Mouse (Mus musculus): ENCODE results near the gene Gfpt1.
A peak's percentile ranks its signal among the peaks of the same experiment; 100 is the strongest.
"Not testable (repeated sequence)": the region's sequence is repeated elsewhere in the genome, so short reads cannot be mapped to it uniquely, and the experiment has no call there.

Gene Gfpt1

DNA sequence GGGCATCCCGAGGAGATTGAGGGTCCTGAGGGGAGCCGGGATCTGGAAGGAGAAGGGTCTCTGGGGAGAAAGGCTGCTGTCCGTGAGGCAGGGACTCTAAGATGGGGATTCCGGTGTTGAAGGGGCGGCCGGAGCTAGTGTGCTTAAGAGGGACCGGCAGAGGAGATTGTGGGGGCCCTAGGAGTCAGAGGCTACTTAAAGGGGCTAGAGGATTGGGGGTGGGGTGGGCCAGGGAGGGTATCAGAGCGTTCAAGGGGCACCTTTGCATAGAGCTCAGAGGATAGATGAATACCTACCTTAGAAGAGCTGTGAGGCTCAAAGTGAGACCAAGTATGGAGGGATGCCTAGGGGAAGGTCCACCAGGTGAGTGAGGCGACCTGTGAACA is 478 bp downstream of the Gfpt1 start:
- DNase-seq: no peak

DNA sequence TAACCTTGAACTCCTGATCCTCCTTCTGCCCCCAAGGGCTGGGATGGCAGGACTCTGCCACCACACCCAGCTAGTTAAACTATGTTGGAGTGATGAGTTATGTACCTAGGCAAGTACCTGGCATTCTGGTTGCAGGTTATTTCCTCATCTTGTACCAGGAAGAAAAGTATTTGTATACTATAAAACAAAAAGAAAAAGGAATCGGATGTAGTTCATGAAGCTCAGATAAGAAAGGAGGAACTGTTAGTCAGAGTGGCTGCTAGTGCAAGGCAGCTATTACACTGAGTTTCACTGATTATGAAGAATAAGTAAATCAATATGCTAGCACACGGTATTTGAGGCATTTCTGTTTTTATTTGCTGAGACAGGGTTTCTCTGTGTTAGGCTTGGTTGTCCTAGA is 2.2 kb downstream of the Gfpt1 start:
- DNase-seq: no peak

DNA sequence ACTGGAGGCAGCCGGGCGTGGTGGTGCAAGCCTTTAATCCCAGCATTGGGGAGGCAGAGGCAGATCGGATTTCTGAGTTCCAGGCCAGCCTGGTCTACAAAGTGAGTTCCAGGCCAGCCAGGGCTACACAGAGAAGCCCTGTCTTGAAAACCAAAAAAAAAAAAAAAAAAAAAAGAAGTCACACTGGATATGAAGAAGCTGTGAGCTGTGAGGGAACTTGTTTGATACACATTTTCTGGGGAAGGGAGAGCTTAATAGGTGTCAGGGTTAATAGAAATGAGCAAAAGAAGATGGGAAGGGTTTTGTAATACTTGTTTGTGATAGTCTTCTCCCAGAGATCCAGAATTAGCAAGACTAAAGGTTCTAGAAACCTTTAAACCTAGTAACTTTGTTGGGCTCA is 2.9 kb downstream of the Gfpt1 start:
- DNase-seq: no peak

GRCm38 (mm10) chr6:87048712-87049111 is 6.1 kb downstream of the Gfpt1 start:
- not testable (repeated sequence) for DNase-seq

DNA sequence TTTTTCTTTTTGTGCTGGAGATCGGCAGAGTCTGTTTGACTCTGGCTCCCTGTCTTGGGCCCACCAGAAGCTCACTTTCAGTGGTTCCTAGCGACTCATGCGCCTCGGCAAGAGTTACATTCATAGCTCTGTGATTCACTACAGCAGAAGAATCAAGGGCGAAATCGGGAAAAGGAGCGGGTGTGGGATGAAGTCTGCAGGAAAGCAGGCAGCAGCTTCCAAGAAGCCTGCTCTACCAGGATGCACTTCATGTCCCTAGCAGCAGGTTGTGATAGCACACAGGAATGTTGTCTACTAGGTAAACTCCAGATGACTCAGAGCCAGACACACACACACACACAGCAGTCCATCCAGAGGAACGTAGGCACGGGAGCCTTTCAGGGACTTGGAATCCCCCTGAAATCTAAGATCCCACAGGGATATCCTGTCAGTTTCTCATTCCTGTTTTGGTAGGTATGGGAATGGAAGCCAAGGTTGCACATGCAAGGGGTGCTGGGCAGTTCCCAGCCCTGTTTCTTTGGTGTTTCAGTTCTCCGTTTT is 9.3 kb downstream of the Gfpt1 start:
- DNase-seq: no peak

DNA sequence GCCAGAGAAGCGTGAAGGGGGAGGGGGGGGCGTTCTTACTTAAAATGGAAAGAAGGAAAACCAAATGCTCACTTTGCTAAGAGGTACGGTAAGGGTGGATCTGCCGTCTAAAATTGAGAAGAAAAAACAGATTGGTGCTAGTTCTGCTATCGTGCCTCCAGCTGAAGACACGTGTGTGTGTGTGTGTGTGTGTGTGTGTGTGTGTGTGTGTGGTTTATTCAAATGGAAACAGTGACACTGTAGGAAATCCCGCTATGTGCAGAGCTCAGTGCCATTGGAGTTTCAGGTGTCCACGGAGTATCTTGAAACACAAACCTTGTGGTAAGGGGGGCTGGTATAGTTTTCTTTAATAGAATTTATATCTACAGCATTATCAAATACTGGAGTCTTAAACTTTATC is 11.5 kb downstream of the Gfpt1 start:
- DNase-seq: no peak

- no peak for DNase-seq
Observed at GRCm38 (mm10) chr6:87059754-87060153, 17.1 kb downstream of the Gfpt1 start.

DNA sequence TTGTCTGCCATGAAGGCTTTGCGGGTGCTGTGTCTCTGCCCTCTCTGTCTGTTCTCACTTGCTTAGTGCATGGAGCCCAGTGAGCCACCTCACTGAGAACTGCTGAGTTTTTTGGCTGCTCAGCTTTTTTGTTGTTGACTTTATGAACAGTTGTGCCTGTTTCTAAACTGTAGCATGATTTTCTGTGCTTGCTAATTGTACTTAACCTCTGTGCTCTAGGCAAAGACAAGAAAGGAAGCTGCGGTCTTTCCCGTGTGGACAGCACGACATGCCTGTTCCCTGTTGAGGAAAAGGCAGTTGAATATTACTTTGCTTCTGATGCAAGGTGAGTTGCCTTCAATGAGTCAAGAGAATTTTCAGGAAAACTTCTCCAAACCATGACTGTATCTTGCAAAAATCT is 20.9 kb downstream of the Gfpt1 start:
- DNase-seq: no peak

DNA sequence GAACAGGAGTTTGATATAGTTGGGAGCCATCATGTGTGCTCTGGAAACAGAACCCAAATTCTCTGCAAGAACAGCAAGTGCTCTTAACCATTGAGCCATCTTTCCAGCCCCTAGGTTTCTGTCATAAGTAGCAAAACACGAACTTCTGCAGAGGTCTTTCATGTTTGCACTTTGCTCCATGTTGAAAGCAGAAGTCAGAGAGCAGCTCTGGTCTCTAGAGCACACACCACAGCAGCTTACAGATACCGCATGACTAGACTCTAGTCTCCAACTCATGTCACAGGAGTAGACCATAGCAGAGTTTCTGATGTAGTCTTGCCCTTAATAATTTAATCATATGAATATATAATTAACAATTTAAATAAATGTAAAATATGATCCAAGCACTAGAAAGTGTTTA is 25.6 kb downstream of the Gfpt1 start:
- no peak for DNase-seq

DNA sequence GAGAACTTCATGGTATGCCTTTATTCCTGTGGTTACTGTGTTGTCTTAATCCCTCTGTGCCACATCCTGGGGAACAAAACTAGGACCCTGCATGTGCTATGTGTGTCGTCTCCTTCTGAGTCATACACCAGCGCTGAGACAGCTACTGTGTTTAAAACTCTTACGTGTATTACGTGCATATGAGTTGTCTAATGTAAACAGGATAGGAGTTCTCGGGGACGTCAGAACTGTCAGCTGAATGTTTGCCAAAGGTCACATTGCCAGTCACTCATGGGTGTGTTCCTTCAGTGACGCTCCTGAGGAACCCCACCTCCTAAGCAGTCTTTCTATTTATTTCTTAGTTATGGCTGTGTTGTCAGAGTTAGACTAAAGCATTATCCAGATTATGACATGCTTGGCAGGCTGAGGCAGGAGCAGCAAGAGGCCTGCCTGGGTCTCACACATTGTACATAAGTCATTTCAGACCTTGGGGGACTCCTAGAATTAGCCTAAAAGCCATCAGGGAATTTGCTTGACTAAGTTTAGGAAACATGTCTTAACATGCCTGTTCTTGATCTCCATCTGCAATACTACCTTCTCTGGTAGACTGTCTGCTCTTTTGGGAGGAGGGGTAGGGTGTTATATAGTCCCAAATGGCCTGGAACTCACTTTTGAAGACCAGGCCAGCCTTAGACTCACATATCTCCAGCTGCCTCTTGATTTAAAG is 26.7 kb downstream of the Gfpt1 start:
- DNase-seq: no peak

DNA sequence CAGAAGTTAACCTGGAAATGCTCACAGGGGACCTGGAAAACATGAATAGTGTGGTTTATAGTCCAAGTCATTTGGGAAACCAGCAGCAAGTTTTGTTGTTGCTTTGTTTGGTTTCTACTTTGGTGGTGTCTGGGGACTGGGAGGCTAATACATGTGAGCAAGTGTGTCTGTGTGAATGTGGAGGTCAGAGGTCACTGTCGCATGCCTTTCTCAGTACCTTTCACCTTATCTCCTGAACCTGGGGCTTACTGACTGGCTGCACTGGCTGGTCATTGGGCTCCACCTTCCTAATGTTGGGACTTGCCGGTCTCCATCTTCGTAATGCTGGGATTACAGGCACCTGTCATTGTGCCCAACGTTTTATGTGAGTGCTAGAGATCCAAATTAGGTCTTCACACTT is 28.0 kb downstream of the Gfpt1 start:
- DNase-seq: no peak

- no peak for DNase-seq
Observed at GRCm38 (mm10) chr6:87072759-87073158, 30.1 kb downstream of the Gfpt1 start.

GRCm38 (mm10) chr6:87075092-87075685 is 32.5 kb downstream of the Gfpt1 start:
- no peak for DNase-seq

DNA sequence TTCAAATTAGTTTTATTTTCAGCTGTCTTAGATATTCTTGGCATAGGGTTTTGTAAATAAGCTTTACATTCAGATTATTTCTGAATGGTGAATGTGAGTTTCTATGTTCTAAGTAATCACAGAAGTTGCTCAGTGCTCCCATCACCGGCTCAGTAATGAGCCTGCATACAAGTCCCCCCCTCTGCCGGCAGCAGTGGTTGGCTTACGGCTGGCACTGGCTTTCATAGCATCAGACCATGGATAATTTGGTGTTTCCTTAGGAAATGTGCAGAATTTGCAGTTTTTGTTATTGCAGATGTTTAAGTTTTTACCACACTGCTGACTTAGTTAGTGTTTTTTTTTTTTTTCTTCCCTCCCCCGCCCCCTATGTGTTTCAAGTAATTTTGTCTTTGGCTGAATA is 36.8 kb downstream of the Gfpt1 start:
- no peak for DNase-seq

GRCm38 (mm10) chr6:87085026-87085425 is 42.4 kb downstream of the Gfpt1 start:
- no peak for DNase-seq

DNA sequence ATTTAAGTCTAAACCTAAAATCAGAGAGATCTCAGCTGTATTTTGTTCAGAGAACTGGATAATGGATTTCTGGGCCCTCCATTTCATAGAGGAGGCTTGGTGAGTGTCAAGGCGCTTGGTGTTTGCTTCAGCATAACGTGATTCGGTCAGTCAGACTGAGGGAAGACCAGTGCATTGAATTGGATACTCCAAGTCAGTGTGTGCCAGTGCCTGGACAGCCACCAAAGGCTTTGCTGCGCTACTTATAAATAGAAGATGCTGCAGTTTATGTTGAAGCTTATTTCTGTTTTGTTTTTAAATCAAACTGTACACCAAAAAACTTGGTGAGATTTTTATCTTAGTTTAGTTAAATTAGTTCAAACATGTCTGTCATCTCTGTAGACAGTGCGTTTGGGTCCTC is 45.7 kb downstream of the Gfpt1 start:
- DNase-seq: no peak

- DNase-seq: no peak
Observed at GRCm38 (mm10) chr6:87090877-87091276, 48.2 kb downstream of the Gfpt1 start.

DNA sequence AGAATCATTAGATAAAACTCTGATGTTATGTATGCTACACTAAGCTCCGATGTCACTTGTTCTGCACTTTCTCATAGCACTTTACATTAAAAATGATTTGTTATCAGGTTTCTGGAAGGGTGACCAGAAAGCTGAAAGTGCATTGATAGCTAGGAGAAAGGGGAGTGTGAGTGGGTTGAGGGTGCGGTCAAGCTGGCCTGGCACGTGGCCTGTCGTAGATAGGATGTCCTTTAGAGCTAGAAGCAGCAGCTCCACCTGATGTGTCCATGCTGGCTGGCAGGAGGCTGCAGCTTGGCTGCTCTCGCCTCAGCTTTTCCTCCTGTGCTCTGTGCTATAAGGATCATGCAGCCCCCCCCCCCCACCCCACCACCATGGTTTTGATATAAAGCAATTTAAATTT is 49.8 kb downstream of the Gfpt1 start:
- no peak for DNase-seq

GRCm38 (mm10) chr6:87093631-87094030 is 51.0 kb downstream of the Gfpt1 start:
- DNase-seq: not testable (repeated sequence)

- no peak for DNase-seq
Observed at GRCm38 (mm10) chr6:87099261-87099660, 56.6 kb downstream of the Gfpt1 start.

- no peak for DNase-seq
Observed at GRCm38 (mm10) chr6:87099671-87100296, 57.1 kb downstream of the Gfpt1 start.

- DNase-seq: no peak
Observed at GRCm38 (mm10) chr6:87100297-87101020, 57.8 kb downstream of the Gfpt1 start.

DNA sequence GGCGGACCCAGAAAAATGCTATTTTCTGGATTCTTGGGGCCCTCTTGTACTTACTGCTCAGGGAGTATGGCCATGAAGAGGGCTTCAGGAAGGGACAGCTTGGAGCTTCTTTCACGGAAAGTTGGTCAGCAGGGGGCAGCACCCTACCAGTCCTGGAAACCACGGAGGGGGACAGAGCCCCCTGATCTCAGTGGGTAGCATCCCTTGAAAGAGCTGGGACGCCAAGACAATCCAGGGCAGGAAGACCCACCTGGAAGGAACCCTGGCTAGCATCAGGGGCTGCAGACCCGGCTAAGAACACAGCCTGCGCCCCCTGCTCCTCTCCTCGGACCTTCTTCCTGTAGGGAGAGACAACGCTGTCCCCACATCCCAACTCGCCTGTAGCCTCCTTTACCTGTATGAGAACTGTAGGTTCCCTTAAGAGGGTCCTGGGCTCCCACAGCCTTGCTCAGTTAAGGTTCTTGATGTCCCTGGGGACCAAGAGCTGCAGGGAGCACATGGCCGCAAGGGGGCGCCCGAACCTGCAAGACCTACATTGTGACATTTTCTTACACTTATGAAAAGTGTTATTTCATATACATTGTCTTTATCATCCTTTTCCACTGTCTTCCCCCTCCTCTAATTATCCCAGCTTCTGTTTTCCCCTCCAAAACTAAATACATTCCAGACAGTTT is 58.8 kb downstream of the Gfpt1 start:
- peak; percentile 85 for DNase-seq

All from cerebellum, postnatal 36 days (tissue).